Mouse (Mus musculus): ENCODE data around the gene Arhgap8. TPM values are rescaled to one million over a fixed set of nuclear protein-coding genes. Genes with fewer than 3 reads are reported as not detected.
"Not testable (repeated sequence)": the region's sequence is repeated elsewhere in the genome, so short reads cannot be mapped to it uniquely, and the experiment has no call there.

Gene Arhgap8
- total RNA-seq, 2 experiments from 2014 or later: 0.83 TPM; not detected in 1

DNA sequence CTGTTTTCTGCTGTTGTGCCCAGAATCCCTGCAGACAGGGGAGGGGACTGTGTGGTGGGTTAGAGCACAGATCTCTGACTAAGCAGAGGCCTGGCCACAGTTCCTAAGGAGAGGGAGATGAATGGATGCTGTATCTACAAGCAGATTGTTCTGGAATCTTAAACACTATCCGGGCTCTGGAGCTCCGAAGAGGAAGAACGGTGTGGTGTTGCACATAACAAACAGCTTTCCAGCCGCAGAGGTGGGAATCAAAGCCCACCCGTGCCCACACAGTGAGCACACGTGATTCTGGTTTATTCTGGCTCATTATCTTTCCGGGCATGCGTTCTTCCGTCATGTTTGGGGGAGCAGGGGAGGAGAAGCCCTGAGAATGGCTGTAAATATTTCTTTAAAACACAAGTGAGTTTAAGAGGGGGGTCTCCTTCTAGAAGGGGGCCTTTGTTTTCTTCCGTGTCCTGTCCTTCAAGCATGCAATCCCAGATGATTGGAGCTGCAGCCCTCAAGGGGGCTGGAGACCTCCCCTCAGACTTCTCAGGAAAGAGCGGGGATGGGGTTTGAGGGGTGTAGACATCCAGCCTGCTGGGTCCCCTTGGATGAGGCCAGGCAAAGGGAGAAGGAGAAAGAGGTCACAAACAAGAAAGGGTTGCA is 16.6 kb downstream of the Arhgap8 start:
- no peak for DNase-seq

DNA sequence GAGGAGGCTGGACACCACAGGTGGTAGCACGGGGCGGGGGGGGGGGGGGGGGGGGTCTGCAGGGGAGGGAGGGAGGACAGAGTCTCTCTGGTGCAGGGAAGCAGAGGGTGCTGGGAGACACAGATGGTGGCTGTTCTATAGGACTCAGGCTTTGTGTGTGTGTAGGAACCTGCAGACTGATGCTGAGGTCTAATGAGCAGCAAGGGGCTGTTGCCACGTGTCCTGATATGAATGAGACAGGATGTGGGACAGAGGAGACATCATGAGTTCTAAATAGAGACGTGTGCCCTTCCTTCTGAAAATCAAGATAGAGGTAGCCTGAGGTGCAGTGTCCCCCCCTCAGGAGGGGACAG is 17.1 kb downstream of the Arhgap8 start:
- no peak for DNase-seq

DNA sequence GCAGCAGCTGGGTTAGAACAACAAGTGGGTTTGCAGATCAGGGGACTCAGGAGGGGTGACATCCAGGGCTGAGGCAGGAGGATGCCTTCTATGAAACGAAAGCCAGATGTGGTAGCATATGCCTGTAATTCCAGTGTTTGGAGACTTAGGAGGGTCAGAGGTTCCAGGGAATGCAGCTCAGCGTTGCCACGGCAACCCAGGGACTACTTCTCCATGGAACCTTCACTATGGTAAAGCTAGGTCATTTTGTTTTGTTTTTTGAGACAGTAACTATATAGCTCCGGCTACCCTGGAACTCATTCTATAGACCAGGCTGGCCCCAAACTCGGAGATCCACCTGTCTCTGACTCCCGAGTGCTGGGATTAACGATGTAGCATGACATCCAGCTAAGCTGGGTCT is 18.4 kb downstream of the Arhgap8 start:
- no peak for DNase-seq

DNA sequence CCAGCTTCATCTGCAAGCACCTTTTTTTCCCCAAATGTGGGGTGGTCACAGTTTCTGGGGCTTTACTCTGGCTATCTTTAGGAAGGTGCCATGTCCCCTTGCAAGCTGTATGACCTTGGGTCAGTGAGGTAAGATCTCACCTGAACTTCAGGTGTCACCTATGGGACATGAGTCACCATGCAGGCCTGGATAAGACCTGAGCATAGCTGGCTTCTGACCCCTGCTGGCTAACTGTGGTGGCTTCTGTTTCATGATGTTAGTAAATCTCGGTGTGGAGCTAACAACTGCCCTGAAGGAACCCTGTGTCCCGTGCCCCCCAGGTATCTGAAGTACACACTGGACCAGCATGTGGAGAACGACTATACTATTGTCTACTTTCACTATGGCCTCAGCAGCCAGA is 21.7 kb downstream of the Arhgap8 start:
- DNase-seq: no peak

DNA sequence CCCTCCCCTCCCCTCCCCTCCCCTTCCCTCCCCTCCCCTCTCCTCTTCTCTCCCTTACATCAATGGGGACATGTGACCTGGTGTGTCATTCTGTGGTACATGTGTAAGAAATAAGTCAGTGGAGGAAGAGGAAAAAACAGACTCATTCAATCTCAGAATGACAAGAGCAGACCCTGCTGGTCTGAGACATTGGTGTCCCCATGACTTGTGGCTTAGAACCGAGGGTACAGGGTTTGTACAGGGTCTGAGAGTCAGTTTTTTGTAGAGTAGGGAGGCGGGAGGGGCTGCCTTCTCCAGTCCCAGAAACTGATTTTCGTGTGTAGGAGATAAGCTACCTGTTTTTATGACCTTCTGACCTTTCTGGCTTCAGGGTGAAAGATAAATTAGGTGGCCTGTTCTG is 23.5 kb downstream of the Arhgap8 start:
- no peak for DNase-seq

DNA sequence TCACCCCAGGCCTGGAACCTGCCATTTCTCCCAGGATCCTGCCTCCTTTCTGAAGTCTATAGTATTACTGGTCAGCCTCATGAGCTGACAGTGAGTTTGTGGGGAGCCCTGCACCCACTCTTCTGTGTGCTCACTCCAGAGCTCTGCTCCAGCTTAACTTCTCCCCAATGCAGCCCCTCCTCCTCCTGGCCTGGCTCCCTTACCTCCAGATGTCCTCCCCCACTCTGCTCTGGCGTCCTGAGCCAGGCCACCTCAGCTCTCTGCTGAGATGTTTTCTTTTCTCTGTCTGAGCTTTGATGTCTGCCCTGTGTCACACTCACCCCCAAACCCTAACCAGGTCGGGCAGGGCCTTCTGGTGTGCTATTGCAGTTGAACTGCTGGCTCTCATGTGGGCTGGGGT is 24.5 kb downstream of the Arhgap8 start:
- DNase-seq: no peak

DNA sequence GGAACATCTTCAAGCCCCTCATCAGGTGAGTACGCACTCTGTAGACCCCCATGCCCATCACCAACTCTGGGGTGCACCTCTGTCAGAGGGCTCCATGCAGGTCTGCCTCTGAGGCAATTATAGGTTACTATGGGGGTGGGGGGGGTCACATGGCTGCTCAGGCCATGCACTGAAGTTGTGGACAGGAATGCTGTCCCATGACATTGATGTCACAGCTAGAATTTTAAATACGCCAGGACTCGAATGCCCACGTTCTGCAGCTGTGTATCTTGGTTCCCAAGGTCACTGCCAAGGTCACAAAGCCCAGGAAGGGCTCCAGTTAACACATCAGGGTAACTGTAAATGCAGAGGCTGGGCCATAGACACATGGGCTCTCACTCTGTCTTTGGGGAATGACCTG is 26.0 kb downstream of the Arhgap8 start:
- DNase-seq: no peak

DNA sequence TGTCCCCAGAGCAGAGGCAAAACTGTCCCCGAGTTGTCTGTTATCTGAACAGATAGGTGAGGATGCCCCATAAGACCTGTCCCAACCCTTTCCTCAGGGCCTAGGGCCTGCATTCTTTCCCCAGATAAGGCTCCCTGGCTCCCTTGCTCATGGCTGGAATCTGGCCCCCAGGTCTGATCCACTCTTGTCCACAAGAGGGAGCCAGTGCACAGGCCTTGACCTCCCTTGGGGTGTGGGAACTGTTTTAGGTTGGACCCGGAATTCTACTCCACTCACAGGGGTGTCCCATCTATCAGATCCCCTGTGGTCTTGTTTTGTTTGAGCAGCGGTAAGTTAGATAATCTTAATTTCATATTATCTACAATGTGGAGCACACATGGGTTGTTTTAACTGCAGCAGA is 35.1 kb downstream of the Arhgap8 start:
- peak; percentile 28 for DNase-seq

DNA sequence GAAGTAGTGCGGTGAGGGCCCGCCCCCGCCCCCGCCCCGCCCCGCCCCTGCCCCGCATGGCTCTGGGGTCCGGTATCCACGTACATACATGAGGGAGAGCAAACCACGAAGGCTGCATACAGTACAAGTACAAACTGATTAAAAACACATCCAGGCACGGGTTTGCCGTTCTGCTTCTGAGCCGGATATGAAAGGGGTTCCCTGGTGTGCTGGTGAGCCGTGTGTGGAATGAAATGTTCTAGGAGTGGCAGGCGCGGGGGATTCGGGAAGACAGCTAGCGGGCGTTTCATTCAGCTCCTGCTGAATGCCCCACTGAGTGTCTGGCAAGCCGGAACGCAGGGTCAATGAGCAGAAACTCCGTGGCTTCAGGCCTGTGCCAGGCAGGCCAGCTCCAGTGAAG is 36.6 kb downstream of the Arhgap8 start:
- no peak for DNase-seq

DNA sequence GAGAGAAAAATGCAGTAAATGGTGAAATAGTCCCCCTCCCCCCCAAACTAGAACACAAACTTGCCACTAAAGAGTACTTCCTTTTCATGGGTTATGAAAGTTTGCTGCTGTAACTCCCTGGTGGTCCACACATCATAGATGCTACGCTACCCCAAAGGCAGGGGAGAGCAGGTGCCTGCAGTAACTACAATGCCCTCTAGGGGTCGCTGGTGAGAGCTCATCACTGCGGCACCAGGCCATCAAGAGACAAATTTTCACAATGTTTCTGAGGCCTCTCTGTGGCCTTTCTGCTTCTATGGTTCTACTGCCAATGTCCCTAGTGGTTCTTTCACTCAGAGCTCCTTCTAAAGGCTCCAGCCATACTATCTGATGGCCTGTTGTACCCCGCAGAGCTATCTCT is 38.6 kb downstream of the Arhgap8 start:
- no peak for DNase-seq

DNA sequence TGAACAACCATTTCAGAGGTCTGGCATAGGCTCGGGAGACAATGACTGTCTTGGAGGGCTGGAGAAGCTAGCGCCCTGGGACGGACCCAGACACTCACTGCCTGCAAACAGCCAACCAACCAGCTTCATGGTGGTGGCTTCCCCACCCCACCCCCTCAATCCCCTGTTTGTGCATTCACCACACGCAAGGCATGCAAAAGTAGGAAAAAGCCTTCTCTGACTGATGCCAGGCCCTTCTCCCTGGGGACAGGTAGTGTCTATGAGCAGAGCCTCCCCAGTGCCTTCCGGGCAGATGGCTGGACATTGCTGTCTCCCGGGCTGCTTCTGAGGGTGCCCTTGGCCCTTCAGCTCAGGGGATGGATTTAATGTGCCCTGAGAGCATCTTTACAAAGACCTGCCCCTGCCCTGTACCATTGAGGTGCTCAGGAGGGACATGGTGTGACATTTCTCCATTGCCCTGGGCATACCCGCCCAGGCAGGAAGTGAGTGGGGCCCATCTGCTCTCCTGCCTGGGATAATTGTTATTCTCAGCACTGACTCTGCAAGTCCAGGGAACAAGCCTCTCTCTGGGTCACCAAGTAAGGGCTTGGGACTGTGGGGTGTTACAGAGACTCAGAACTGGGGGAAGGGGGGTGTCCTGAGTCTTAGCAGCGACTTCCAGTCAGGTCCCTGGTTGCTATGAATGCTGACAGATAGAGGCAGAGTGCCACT is 43.0 kb downstream of the Arhgap8 start:
- no peak for DNase-seq

DNA sequence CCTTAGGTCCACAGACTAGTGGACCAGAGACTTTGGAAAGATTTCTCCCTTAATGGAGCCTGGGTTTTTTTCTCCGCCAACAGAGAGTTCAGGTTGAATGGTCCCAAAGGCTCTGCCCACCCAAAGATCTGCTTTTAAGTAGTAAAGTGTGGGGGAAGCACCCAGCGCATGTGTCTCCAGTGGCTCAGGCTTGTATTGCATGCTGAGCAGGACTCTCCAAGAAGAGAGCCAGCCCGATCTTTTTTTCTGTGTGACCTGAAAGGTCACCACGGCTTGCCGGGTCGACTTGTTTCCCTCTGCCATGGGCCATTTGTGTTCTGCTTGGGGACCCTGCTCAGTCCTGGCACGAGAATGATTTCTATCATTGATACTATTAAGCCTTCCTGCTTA is 43.6 kb downstream of the Arhgap8 start:
- no peak for DNase-seq

DNA sequence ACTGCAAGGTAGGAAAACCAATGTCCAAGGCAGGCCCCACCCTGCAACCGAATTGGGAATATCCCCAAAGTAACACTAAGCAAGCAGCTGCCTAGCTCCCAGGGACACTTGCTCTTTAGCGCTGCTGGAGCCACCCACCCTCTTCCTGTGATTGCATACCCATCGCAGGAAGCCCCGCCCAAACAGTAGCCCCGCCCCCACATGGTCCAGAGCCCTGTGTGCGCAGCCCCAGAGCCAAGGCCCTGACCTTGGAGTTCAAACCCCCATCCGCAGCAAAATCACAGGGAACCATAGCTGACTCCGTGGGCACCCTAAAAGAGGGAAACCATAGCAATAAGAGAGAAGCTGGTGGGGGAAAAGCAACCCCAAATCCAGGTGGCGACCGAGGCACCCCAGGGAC is 46.8 kb downstream of the Arhgap8 start:
- DNase-seq: no peak

DNA sequence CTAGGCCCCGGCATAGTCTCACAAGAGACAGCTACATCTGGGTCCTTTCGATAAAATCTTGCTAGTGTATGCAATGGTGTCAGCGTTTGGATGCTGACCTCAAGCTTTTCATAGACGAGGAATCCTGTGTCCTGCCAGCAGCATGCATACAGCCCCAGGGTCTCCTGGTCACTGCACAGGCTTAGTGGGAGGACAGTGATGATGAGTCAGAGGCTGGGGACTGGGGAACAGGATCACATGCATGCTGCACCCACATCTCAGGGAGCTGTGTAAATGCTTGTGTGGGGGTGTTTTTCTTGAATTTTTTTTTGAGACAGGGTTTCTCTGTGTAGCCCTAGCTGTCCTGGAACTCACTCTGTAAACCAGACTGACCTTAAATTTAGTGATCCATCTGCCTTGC is 48.7 kb downstream of the Arhgap8 start:
- not testable (repeated sequence) for DNase-seq

DNA sequence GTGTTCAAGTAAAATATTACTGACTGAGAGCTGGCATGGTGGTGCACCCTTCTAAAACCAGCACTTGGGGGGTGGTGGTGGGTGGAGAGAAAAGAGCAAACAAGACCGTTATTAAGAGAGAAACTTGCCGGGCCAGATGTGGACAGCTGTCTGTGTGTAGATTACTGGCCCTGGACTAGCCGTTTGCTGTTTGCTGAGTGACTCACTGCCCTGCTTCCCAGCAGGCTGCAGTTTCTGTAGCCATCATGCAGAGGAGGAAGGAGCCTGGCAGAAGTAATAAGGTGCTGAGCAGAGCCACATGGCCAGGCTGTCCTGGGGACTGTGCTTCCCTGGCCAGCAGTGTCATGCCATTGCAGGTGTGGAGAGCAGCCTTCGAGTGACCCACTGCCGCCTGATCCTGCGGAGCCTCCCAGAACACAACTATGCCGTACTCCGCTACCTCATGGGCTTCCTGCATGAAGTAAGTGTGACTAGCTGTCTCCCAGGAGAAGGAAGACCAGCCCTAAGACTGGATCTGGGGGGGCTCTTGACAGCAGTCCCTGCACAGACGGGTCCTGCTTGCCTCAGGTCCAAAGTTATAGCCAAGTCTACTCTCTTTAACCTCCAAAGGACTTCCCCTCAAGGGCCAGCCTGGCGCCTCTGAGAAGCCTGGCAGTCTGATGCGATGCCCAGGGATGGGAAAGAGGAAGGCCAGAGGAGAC is 49.9 kb downstream of the Arhgap8 start:
- DNase-seq: no peak

DNA sequence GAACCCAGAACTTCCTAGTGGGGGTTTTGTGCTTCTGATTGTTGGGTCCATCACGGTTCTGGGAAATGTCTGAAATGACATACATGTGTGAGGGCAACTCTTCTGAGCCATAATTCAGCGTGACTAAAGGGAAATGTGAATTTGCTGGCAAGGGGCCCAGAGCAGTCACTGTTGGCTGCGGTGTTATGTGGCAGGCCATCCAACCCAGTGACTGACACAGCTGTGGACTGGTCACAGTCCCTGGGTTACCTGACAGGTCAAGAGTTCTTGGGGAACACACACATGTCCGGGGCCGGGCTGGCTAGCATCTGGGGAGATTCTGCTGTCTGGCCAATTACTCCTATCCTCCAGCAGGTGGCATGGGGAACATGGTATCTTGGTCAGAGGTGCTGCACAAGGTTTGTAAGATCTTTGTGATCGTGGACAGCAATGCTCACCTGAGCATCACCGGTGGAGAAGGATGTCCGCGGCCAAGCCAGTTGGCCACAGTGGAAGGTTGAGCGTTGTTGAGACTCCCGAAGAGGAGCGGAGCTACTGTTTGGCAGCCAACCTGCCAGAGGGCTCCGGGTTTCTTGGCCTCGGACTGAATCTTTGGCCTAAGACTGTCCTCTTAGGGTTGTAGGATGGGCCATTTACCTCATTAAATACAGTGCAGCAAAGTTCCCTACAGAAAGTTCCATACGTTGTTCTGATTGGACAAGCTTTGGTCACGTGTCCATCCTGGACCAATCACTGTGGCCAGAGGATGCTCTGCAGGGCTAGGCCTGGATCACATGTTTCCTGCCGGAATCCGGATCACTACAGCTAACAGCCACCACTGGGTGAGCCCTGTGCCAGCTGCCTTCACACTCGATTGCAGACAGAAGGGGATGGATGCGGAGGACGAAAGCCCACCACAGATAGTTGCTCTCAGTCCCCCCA is 52.6 kb downstream of the Arhgap8 start:
- no peak for DNase-seq

DNA sequence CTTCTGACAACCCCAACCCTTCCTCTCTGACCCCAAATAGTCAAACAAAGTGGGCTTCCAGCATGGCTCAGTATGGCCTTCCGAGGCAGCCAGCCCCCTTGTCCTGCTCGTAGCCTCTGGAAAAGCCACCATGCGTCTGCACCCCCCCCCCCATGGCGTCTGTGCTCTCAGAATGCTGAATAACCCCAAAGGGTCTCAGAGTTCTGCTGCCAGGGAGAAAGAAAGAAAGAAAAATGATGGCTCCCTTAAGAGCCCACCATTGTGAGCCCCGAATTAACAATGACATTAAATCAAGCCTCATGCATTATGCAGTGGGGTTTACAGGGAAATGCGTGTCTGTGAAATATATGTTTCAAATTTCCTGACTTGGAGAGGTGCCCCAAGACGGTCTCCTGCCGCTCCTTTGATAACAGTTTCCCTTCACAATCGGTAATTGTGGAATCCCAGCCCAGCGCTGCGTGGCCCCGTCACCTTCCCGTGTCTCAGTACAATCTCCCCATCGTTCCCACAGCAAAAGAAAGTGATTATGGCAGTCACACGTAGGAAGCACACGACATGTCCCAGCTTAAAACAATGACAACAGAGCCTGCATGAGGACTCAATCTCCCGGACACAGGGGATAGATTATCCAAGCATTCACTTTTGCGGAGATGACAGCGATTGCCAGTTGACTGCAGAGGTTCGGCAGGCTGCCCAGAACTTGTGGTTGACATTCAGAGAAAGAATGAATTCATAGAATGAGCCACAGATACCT is 55.7 kb downstream of the Arhgap8 start:
- DNase-seq: no peak

DNA sequence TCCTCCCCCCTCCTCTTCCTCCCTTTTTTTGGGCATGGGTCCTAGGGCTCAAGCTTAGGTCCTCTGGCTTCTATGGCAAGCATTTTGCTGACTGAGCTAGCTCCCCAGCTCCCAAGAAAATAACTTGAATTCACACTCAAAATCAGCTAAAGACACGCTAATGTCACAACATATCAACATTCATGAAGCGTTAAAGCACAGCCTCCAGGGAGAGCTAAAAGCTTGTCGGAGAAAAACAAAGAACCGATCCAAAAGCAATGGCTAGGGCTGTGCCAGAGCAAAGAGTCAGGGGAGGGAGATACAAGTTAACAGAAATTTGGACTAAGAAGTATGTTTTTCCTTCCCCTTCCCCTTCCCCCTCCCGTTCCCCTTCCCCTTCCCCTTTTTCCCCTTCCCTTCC is 58.7 kb downstream of the Arhgap8 start:
- DNase-seq: no peak

DNA sequence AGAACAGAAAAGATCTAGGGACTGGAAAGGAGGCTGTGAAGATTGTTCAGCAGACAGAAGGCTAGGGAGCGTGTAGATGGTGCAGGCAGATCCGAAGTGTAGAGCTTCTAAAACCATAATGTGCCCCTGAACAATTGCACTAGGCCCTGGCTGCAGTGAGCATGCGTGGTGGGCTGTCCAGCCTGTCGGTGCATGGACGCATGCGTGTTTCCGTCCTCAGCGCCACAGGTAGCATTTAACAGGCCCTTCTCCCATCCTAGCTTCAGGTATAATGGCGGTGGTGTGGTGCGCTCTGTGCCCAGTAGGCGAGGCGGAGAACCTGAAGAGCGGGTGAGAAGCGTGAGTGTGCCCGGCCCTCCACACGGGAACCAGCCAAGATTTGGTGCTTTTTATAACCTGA is 65.0 kb downstream of the Arhgap8 start:
- no peak for DNase-seq

DNA sequence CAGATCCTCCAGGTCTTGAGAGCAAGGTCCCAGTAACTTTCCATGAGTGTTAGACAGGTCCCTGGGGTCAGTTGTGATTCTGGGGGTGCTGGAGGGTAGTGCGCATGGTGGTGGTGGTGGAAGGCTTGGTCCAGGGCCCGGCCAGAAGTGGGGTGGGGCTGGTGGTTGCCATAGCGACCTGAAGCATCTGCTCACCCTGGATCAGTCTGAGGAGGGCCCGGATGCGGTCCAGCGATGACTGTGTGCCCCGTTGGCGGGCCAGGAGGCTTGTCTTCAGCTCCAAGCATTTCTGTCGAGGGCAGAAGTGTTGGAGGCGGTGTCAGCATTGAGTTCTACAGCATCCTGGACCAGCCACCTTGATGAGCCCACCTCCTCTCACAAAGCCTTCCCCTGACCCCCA is 67.3 kb downstream of the Arhgap8 start:
- no peak for DNase-seq

DNA sequence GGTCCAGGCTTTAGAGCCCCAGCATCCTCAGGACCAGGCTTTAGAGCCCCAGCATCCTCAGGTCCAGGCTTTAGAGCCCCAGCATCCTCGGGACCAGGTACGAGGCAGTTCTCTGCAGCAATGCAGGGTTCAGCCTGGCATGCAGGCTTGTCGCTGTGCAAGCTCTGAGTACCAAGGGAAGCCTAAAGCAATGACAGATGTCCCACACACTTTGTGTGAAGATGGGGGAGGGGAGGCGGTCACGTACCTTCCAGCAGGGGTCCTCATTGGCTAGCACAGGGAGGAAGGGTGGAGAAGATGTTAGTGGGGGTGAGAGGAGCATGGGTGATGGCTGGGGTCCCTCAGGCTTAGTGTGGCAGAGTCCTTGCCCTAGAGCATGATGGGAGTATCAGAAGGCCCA is 73.8 kb downstream of the Arhgap8 start:
- DNase-seq: no peak

DNA sequence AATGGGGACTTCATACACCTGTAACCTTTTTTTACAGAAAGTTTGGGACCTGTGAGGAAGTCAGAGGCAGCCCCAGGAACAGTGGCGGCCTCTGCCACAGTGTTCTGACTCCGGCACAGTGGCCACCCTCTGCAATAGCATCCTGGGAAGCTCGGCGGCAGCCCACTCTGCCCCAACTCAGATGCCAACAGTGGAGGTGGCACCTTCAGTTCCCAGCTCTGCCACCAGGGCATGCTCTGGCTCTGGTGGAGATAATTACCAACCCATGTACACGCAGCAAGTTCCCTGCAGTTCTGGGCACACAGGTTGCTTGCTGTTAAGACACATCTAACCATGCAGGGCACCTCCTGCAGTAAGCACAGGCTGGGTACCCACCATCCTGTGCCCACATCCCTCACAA is 80.3 kb downstream of the Arhgap8 start:
- no peak for DNase-seq

Measured in gastrocnemius, postnatal 25 days (tissue).